Mouse (Mus musculus) naive thymus-derived CD4-positive, alpha-beta T cell, adult 2 months (primary cell): ENCODE data around the gene Fgd2.
A peak's percentile ranks its signal among the peaks of the same experiment; 100 is the strongest.

Experiments
- DNase-seq: peaks from one replicate; pipeline ENCODE4 v3.0.0-alpha.2; 2011; ENCODE audit warnings: low read depth

Gene Fgd2

DNA sequence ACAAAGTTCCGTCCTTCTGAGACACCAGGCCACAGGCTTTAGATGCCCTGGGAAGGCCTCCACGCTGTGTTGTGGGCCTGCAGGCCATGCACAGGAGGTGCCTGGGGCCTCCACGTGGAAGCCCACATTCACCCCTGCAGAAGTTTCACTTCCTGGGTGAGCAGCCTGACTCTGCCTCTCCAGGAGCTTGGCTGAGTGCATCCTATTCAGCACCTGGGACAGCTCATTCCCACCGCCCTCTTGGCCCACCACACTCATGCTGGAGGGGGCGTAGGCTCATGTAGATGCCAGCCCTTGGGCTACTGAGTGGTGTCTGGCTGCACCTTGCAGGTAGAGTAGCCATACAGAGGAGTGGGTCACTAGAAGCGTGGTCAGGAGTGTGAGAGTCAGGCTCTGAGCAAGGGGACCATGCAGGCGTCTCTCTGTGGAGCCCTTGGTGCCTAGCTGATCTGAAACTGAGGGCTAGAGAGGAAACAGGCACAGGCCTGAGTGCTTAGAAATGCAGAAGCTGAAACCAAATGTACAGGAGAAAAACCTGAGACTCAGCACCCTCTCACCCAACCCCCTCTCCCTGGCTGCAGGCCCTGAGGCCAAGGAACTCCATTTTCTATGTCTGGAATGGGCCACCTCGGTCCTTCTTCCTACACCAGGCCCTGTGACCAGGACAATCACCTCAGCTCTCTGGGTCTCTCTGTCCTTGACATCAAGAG lies 1.4 kb downstream of the Fgd2 start:
- peak; percentile 40 for DNase-seq

DNA sequence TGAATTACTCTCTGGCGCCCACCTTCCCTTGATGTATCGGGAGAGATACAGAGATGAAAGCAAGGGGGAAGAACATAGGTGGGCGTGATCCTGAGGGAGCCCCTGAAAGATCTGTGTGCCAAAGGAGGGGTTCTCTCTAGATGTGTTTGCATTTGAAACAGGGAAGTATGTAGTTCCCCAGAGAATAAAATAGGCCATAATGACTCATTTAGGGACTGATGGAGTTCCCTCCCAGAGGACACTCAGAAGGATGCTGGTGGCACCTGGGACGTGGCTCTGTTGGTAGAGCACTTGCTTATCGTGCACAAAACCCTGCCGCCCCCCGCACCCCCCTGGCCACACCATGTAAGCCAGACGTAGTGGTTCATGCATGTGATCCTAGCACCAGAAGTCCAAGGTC lies 2.4 kb downstream of the Fgd2 start:
- no peak for DNase-seq

DNA sequence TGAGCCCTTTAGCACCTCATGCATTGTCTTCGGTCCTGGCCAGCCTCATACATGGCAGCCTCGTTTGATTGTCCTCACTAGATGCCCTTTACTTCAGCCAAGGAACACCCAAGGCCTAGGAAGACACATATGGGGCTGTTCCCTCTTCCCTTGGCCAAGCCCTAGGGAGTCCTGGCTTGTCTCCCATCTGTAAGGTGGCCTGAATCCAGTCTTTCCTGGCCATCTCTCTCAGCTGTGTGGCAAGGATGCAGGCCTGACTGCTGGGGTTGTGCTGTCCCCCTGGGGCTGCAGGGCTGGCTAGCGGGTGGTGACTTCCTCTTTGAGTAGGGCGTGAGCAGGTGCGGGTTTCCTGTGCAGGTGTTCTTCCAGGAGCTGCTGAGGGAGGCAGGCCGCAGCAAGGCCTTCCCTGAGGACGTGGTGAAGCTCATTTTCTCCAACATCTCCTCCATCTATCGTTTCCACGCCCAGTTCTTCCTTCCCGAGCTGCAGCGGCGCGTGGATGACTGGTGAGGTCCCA lies 4.4 kb downstream of the Fgd2 start:
- DNase-seq, result peak; percentile 39

DNA sequence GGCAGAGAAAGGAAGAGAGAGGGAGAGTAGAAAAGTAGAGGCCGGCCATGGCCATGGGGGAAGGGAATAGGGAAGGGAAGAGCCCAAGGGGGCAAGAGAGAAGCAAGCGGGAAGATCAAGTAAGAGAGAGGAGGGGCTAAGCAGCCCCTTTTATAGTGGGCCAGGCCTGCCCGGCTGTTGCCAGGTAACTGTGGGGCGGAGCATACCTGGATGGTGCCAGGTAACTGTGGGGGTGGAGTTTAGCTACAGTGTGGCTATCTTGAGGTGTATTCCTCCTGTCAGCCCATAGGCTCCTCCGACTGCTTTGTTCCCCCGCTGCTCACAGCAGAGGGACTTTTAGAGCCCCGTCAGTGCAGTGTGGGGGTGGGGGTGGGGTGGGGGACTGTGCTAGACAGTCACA lies 8.0 kb downstream of the Fgd2 start:
- no peak for DNase-seq

DNA sequence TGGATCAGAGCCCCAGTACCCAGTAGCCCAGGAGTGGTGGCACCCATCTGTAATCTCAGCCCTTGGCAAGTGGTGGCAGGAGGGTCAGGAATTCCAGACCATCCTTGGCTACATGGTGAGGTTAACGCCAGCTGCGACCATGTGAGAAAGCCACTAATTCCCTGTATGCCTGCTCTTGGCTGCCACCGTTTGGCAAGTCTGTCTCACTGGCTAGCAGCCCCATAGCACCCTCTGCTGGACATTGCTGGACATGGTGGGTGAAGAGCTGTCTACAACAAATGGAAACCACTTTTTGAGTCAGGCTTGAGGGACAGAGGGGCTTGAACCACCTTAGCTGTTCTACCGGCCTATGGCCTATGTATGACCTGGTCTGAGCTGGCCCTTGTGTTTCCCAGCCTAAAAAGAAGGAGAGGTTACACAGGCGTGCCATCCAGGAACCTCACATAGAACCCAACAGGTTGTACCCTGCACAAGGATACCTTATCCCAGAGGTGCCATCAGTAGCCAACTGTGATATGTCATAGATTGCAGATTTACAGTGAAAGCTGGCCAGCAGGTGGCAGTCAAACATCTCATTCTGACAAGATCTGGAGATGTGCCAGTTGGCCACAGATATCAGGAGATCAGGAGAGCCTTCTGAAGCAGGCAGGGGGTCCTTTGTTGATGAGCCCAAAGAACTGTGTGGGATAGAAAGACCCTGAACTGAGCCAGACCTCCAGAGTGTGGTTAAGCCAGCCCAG lies 10.4 kb downstream of the Fgd2 start:
- peak; percentile 95 for DNase-seq

DNA sequence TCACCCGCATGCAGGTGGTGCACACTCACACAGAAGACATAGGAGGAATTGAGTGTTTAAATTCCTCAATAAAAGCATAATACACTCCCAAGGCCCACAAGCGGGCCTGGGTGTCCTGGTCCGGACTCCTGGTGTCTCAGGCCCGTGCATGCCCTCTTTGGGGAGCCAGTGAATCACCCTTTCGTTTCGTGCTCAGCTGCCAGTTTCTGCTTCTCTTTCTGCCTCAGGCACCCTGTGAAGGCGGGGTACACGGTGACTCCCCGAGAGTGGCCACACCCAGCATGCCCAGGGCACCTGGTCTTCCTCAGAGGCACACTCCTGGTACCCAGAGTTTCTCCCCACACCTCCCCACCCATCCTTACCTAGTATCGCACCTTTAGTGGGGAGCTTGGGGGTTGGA lies 15.2 kb downstream of the Fgd2 start:
- no peak for DNase-seq

DNA sequence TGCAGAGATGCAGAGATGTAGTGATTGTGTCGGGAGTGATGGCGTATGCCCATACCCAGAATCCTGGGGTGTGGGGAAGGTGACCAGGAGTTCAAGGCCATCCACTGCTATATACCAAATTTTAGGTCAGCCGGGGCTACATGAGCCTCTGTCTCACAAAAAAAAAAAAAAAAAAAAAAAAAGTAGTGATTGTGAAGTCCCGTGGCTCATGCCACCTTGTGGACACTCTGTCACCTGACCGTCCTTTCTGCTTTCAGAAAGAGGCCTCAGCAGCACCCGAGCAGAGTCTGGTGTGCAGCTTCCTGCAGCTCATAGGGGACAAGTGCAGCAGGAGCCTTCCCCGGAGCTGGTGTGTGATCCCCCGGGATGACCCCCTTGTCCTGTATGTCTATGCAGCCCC lies 17.3 kb downstream of the Fgd2 start:
- no peak for DNase-seq

DNA sequence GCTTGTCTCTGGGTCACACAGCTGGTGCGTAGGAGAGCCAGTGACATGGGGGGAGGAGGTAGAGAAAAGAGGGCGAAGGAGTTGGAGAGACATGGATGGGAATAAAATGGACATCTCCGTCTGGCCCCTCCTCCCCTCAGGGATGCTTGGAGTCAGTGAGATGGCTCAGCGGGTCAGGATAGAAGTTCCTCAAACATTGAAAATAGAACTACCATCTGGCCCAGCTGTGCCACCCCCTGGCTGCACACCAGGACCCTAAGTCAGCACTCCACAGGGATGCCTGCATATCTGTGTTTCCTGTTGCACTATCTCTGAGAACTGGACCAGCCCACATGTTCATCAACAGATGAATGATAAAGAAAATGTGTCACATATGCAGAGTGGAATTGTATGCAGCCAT lies 19.5 kb downstream of the Fgd2 start:
- no peak for DNase-seq

DNA sequence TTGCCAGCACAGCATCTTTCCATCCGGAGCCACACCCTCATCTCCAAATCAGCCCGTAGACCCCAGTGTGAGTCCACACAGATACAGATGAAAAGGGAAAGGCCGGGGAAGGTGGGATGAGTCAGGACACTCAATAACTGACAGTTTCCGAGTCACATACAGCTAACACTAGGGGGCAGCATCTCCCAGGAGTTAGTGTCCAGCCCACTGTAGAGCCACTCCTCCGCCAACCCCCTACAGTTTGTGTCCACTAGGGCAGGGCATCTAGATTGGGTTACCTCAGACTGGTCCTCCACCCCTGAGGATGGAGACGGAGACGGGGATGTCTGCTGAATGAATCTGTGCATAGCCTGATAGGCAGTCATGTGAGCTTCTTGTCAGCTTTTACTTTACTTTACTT lies 20.8 kb downstream of the Fgd2 start:
- peak; percentile 85 for DNase-seq

DNA sequence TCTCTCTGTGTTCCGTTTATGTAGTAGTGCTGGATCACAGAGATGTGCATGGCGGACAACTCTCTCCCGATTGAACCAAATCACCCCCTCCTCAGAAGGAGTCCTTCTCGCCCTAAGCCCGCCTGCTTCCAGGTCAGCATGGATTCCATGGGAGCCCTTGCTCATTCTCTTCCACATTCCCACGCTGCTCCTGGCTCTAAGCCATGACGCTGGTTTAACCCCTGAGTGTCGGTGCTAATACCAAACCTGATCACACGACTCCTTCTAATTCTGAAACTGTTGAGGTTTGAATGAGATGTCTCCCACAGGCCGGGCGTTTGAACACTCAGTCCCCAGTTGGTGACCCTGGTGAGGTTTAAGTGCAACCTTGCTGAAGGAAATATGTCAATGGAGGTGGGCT lies 21.7 kb downstream of the Fgd2 start:
- DNase-seq, result no peak

DNA sequence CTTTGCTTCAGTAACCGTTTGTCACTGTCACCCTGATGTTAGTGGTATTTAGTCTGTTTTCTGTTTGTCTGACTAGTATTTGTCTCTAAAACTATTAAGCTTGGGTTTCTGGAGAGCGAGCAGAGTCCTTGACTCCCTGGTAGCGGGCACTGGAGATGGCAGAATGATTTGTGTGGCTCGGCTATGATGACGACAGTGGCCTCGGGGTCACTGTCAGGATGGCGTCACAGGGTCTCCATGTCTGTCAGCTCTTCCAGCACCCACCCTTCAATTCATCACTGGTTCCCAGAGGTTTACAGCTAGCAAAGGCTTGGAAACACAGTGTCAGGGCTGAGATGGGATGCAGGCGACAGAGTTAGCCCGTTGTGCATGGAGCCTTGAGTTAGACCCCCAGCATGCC lies 23.2 kb downstream of the Fgd2 start:
- no peak for DNase-seq

DNA sequence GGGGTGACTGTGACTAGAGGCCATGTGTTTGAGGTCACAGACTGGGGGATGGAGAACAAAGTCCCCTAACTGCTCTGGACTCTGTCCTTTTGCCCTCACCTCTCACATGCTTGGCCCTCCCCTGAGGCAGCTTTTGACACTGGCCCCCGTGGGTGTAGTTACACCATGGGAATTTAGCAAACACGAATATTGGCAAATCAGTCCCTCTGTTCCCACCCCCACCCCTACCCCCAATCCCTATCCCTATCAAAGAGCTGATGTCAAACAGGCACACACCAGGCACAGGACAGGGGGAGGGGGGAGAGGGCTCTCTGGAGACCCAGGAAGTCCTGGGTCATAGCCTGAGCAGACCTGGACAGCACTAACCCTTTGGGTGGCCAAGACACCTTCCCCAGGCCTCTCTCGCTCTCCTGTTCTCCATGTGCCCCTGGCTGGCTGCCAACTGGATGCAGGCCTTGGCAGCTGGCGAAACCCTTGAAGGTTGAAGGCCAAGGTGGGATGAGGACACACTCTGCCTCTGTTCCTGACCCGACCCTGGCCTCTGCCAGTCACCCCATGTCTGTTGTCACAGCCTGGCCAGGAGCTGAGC lies 24.2 kb downstream of the Fgd2 start:
- DNase-seq, result no peak

DNA sequence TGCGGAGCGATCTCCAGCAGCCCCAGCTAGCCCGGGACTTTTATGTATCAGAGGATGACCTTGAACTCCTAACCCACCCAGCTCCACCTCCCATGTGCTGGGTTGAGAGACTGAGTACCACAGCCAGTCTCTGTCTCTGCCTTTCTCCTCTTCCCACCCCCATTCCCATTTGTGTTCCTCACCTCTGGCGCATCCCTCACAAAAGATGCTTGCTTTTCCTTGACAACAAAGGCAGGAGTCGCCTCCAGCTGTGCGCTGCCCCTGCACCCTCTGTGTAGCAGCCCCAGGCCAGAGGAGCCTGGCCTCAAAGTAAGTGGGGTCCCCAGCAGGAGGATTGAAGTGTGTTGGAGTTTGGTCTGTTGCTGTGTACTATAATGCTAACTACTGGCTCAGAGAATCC lies 25.0 kb downstream of the Fgd2 start:
- no peak for DNase-seq

DNA sequence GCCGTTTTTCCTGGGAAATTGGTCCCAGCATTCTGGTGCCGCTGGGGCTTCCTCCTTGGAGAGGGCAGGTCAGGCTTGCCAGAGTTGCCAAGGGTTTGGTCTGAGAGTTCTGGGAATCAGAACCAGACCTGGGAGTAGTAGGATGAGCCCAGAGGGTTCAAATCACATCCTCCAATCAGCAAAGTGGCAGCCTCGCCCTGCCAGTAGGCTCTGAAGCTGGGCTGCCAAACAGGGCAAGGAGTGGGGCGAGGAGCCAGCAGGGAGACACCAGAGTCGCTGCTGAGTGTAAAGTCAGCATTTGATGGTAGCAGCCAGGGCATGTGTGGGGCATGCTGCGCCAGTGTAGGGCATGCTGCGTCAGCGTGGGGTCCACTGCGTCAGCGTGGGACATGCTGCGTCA lies 28.3 kb downstream of the Fgd2 start:
- DNase-seq, result no peak

DNA sequence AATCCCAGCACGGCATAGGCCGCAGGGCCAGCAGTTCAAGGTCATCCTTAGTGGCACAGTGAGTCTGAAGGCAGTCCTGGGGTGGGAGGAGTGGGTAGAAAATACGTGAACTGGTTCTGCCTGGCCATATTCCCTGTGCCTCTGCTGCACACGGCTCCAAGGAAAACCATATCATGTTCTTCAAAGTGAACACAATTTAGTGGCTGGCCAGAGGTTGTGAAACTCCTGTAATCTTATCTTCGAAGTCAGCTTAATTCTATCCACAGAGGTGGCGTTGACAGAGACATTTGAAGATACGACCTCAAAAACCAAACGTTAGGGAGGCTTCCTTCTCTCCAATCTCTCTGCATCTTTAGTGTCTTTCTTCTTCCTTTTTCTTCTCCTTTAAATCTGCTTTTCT lies 30.6 kb downstream of the Fgd2 start:
- DNase-seq, result no peak

DNA sequence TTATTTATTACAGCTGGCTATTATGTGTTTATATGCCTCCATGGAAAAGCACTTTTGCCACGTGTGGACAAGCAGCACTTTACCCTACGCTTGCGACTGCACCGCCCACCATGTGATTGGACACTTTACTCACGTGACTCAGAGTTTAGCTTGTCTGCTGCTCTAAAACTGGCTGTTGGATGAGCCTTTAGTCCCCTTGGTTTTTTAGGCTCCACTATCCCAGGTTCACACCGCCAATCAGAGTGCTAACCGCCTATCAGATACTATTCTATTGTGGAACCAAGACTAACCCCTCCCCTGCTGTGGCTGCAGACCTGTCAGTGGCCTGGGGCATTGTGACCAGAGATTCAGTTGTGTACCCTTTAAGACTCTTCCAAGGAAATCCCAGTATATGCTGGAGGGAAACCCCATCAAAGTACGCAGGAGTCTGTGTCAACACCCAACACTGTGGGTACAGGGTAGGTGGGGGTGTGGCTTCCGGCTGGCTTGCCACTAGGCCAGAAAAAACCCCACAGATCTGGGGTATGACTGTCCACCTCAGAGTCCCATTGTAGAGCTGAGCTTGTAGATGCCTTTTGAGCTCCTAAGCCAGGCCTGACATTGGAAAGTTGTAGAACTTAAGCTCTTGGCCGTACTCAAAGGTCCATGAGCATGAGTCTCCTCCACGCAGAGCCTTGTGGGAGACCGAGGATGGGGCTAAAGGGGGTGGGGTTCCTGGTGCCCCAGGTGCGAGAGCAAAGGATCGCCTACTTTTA lies 32.8 kb downstream of the Fgd2 start:
- DNase-seq, result peak; percentile 76

DNA sequence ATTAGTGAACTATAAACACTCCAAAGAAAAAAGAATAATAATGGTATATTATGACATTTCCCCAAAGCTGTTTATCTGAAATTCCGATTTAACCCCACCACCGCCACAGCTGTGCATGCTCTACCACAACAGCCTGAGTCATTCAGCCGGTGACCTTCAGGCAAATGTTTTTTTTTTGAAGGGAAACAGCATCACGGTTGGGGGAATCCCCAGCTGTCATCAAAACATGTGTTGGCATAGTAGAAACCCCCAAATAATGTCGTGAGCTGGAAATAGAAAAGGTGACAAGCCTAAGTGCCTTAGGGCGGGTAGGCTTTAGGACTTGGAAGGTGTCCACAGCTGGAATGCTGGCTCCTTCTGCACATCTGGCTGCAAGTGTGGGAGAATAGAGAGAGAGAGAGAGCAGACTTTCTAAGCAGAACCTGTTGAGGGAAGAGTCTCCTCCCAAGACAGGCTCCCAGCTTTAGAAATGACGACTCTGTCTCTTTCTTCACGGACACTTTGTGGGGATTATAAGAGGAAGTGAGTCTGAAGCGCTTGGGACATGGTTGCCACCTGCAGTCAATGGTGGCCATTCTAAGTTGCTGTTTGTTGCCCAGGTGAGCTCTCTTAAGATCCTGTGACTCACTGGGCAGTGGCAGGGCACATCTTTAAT lies 33.5 kb downstream of the Fgd2 start:
- peak; percentile 85 for DNase-seq

DNA sequence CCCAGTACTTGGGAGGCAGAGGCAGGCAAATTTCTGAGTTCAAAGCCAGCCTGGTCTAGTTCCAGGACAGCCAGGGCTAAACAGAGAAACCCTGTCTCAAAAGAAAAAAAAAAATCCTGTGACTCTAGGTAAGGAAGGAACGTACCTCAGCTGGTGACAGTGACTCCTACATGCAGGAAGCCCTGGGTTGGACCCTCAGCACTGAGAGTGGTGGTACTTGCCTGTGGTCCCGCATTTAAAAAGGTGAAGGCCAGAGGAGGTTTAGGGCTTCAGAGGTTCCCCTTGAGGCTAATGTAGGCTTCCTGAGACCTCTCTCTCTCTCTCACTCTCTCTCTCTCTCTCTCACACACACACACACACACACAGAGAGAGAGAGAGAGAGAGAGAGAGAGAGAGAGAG lies 34.0 kb downstream of the Fgd2 start:
- peak; percentile 57 for DNase-seq

DNA sequence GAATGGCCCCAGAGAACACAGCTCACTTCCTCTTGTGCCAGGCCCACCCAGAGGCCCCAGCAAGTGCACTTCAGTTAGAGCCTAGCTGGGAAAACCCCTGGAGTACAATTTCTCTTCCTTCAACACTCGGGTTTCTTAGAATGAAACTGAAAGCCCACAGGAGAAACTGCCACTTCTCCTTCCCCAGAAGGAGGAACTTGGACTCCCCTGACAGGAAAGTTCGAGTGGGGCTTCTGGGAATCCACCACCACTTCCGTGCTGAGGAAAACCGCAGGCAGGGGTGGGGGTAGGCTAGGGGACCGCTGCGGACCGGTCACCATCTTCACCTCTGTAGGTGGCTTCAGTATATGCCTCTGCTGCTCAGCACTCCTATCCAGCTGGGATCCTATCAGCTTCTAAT lies 34.7 kb downstream of the Fgd2 start:
- peak; percentile 73 for DNase-seq

DNA sequence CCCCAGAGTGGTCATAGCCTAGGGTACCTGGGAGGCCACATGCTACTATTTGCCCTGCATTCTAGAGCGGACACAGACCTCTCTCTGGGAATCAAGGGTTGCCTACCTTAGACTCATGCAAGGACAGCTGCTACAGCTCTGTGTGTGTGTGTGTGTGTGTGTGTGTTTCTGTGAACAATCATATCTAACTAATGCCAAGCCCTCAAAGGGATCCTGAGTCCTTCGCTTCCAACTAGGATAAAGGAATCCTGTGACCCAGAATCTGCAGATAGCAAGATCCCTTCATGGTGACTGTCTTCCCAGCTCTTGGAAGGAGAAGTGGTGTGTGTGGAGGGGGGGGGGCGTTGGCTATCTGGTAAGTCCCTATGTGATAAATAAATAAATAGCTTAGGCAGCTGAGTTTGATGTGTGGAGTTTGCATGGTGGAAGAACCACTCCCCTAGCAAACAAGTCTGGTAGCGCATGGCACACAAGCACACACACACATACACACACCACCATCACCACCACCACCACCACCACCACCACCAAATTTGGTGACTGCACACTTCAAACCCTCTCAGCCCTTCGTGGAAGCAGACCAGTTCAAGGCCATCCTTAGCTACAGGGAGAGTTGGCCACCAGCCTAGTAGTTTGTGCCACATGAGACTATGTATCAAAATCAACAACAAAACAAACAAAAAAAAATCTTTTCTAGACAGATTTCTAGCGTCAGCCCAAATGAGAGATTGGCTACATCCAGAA lies 35.5 kb downstream of the Fgd2 start:
- peak; percentile 39 for DNase-seq

DNA sequence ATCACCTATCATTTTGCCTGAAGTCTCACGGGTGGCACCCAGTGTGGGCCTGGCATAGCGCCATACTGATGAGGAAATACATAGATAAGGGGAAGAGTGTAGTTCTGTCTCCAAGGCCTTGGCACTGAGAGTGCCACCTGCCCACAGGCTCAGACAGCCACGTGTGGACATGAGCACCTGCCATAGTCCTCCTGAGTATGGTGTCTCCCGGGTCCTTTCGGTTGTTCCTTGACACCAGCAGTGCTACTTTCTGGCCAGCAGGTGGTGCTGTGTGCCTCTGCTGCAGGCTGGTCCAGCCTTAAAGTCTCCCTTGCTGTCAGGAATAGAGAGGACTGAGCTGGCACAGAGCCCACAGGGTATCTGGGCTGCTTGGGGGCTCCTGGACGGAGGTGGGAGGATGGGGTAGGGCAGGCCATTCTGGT lies 36.1 kb downstream of the Fgd2 start:
- DNase-seq, result peak; percentile 91
